Mouse (Mus musculus): ENCODE data around the gene Timm29. TPM values are rescaled to one million over a fixed set of nuclear protein-coding genes. Genes with fewer than 3 reads are reported as not detected.

The Timm29 gene
- 10 to 100 TPM in 7 of 26 experiments, 1 to 10 TPM in 19; 3.4 to 16.0 (median 7.9) TPM for total RNA-seq (2018; cell fraction: chromatin; rRNA removed)
- total RNA-seq (2018; cell fraction: cytosol; rRNA removed) = 10 to 100 TPM; 12.4 to 28.1 (median 21.9) TPM
- 10 to 100 TPM in 25 of 26 experiments, 1 to 10 TPM in 1; 9.2 to 30.8 (median 16.4) TPM for total RNA-seq (2018; cell fraction: nucleus; rRNA removed)
- polyA plus RNA-seq (2018) = 15.8 to 21.9 TPM (median 21.2 TPM) in 3 replicates

GRCm38 (mm10) chr9:21592703-21593121 is at the start of gene Timm29, which contains the start of gene Yipf2:
Timm29 (plus strand) TSS chr9:21592722.
Yipf2 (minus strand) TSS chr9:21592828.
- H3K4me3 ChIP-seq (ENCODE audit: inconsistent target) = peak within 1 kb of the TSS; percentile 87
- H3K79me2 ChIP-seq (ENCODE audit: inconsistent target) = peaks cover 31% of the 10 kb centered on the region
- peak within 1 kb of the TSS; percentile 44 for H3K27ac ChIP-seq
- H3K36me3 ChIP-seq (ENCODE audit: inconsistent target) = peaks cover 23% of the 10 kb centered on the region; the same call in 1 of the 2 replicates
- WGBS (ENCODE audit: missing documents) = under 1% methylated on average over 30 of the region's 30 CpGs

- Histone ChIP-seq H3K79me2 (ENCODE audit: inconsistent target) (peaks cover 28% of the 10 kb centered on the region), H3K27ac (peak overlapping the region; percentile 38; the same call in 1 of the 2 replicates), H3K36me3 (ENCODE audit: inconsistent target) (peaks cover 14% of the 10 kb centered on the region; the same call in 1 of the 2 replicates), H3K4me3 (ENCODE audit: inconsistent target) (peak overlapping the region; percentile 41)
- 43% methylated on average over 9 of the region's 9 CpGs for WGBS (ENCODE audit: missing documents)
Measured at GRCm38 (mm10) chr9:21545351-21545915, 47.1 kb upstream of the Timm29 start.

- WGBS (ENCODE audit: missing documents) = under 1% methylated on average over 67 of the region's 67 CpGs
- Histone ChIP-seq H3K4me3 (ENCODE audit: inconsistent target) (peak overlapping the region; percentile 41), H3K36me3 (ENCODE audit: inconsistent target) (peaks cover 7% of the 10 kb centered on the region; the same call in 1 of the 2 replicates), H3K27ac (peak overlapping the region; percentile 38; the same call in 1 of the 2 replicates), H3K79me2 (ENCODE audit: inconsistent target) (peaks cover 35% of the 10 kb centered on the region)
Measured at GRCm38 (mm10) chr9:21545916-21546788, 46.4 kb upstream of the Timm29 start.

- Histone ChIP-seq H3K27ac (peak within 1 kb of the TSS; percentile 40), H3K36me3 (ENCODE audit: inconsistent target) (0 out of 2 replicates have a peak, but pooled peaks cover 1% of the 10 kb centered on the region), H3K79me2 (ENCODE audit: inconsistent target) (peaks cover 40% of the 10 kb centered on the region), H3K4me3 (ENCODE audit: inconsistent target) (peak within 1 kb of the TSS; percentile 75)
- WGBS (ENCODE audit: missing documents) = 0% methylated on average over 34 of the region's 52 CpGs
Measured at GRCm38 (mm10) chr9:21546789-21547074, 45.8 kb upstream of the Timm29 start, which contains the start of gene Carm1. Carm1 (plus strand) TSS chr9:21546894.

- Histone ChIP-seq H3K27ac (peak overlapping the region; percentile 40), H3K4me3 (ENCODE audit: inconsistent target) (peak overlapping the region; percentile 75), H3K79me2 (ENCODE audit: inconsistent target) (peaks cover 44% of the 10 kb centered on the region), H3K36me3 (ENCODE audit: inconsistent target) (no peaks in the 10 kb centered on the region)
- WGBS (ENCODE audit: missing documents) = 2% methylated on average over 46 of the region's 66 CpGs
Measured at GRCm38 (mm10) chr9:21547075-21547941, 45.2 kb upstream of the Timm29 start.

- H3K36me3 ChIP-seq (ENCODE audit: inconsistent target) = no peaks in the 10 kb centered on the region
- no peak overlapping the region for H3K27ac ChIP-seq
- WGBS (ENCODE audit: missing documents) = 94% methylated on average over 2 of the region's 2 CpGs
- no peak overlapping the region for H3K4me3 ChIP-seq (ENCODE audit: inconsistent target)
- peaks cover 58% of the 10 kb centered on the region for H3K79me2 ChIP-seq (ENCODE audit: inconsistent target)
Measured at GRCm38 (mm10) chr9:21551049-21551448, 41.5 kb upstream of the Timm29 start.

- Histone ChIP-seq H3K27ac (no peak overlapping the region), H3K4me3 (ENCODE audit: inconsistent target) (no peak overlapping the region), H3K36me3 (ENCODE audit: inconsistent target) (no peaks in the 10 kb centered on the region), H3K79me2 (ENCODE audit: inconsistent target) (peaks cover 61% of the 10 kb centered on the region; the same call in 1 of the 2 replicates)
- WGBS (ENCODE audit: missing documents) = 95% methylated on average over 6 of the region's 6 CpGs
Measured at GRCm38 (mm10) chr9:21553607-21554273, 38.8 kb upstream of the Timm29 start.

- 88% methylated on average over 6 of the region's 6 CpGs for WGBS (ENCODE audit: missing documents)
- no peak overlapping the region for H3K4me3 ChIP-seq (ENCODE audit: inconsistent target)
- H3K36me3 ChIP-seq (ENCODE audit: inconsistent target) = no peaks in the 10 kb centered on the region
- no peak overlapping the region for H3K27ac ChIP-seq
- peaks cover 49% of the 10 kb centered on the region; the same call in 1 of the 2 replicates for H3K79me2 ChIP-seq (ENCODE audit: inconsistent target)
Measured at GRCm38 (mm10) chr9:21555198-21555742, 37.3 kb upstream of the Timm29 start.

GRCm38 (mm10) chr9:21556996-21557395 is 35.5 kb upstream of the Timm29 start:
- H3K27ac ChIP-seq = no peak overlapping the region
- WGBS (ENCODE audit: missing documents) = 100% methylated on average over 2 of the region's 2 CpGs
- no peak overlapping the region for H3K4me3 ChIP-seq (ENCODE audit: inconsistent target)
- peaks cover 34% of the 10 kb centered on the region; the same call in 1 of the 2 replicates for H3K79me2 ChIP-seq (ENCODE audit: inconsistent target)
- no peaks in the 10 kb centered on the region for H3K36me3 ChIP-seq (ENCODE audit: inconsistent target)

- peaks cover 29% of the 10 kb centered on the region; the same call in 1 of the 2 replicates for H3K79me2 ChIP-seq (ENCODE audit: inconsistent target)
- no peaks in the 10 kb centered on the region for H3K36me3 ChIP-seq (ENCODE audit: inconsistent target)
- no peak overlapping the region for H3K4me3 ChIP-seq (ENCODE audit: inconsistent target)
- no peak overlapping the region for H3K27ac ChIP-seq
- WGBS (ENCODE audit: missing documents) = 100% methylated on average over 2 of the region's 2 CpGs
Measured at GRCm38 (mm10) chr9:21557556-21557955, 35.0 kb upstream of the Timm29 start.

- Histone ChIP-seq H3K4me3 (ENCODE audit: inconsistent target) (no peak overlapping the region), H3K27ac (no peak overlapping the region), H3K36me3 (ENCODE audit: inconsistent target) (no peaks in the 10 kb centered on the region), H3K79me2 (ENCODE audit: inconsistent target) (peaks cover 28% of the 10 kb centered on the region; the same call in 1 of the 2 replicates)
- 89% methylated on average over 4 of the region's 4 CpGs for WGBS (ENCODE audit: missing documents)
Measured at GRCm38 (mm10) chr9:21558366-21558765, 34.2 kb upstream of the Timm29 start.

GRCm38 (mm10) chr9:21559151-21559550 is 33.4 kb upstream of the Timm29 start:
- 97% methylated on average over 3 of the region's 3 CpGs for WGBS (ENCODE audit: missing documents)
- Histone ChIP-seq H3K36me3 (ENCODE audit: inconsistent target) (no peaks in the 10 kb centered on the region), H3K4me3 (ENCODE audit: inconsistent target) (no peak overlapping the region), H3K79me2 (ENCODE audit: inconsistent target) (peaks cover 28% of the 10 kb centered on the region; the same call in 1 of the 2 replicates), H3K27ac (no peak overlapping the region)

GRCm38 (mm10) chr9:21564420-21564819 is 28.1 kb upstream of the Timm29 start:
- Histone ChIP-seq H3K36me3 (ENCODE audit: inconsistent target) (no peaks in the 10 kb centered on the region; the same call in 1 of the 2 replicates), H3K79me2 (ENCODE audit: inconsistent target) (peaks cover 14% of the 10 kb centered on the region; the same call in 1 of the 2 replicates), H3K4me3 (ENCODE audit: inconsistent target) (no peak overlapping the region), H3K27ac (no peak overlapping the region)
- WGBS (ENCODE audit: missing documents) = 100% methylated on average over 1 of the region's 1 CpGs
